29 mouse cellular contexts compared by ENCODE assay signal in the genomic region with DNA sequence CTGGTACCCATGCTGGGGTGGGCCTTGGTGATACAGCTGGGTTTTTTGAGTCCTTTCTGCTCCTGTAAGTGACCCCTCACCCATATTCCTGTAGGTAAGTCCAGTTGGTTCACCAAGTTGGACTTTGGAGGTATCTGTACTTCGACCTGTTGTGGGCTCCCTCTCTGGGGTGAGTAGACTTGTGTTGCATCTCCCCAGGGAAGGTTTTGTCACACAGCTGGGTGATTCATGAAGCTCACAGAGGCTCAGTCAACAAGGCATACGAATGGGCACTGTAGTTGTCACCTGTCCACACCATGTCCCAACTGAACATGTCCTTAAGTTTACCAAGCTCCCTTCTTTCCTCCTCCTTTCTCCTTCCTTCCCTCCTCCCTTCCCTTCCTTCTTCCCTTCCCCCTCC. TPM values are rescaled to one million over a fixed set of nuclear protein-coding genes. Genes with fewer than 3 reads are reported as not detected.
A peak's percentile ranks its signal among the peaks of the same experiment; 100 is the strongest.
DNase-seq lines count a peak whose midpoint lies in the region; ATAC-seq and TF ChIP-seq lines count a peak whose summit lies in the region.
"Had no signal": no experiment of that assay in that cellular context is flagged by ENCODE, and none has a peak within 500 bp of the region (broad histone marks: within the 10 kb centered on the region; RNA-seq: fewer than 3 reads in every experiment).

No protein-coding gene starts in this region.

- H3K27me3 ChIP-seq in intestine, embryonic 15.5 days (replicated peaks) = no peaks in the 10 kb centered on the region
- H3K27me3 ChIP-seq in intestine, embryonic 16.5 days (replicated peaks; ENCODE audit: control insufficient read depth, insufficient read depth, low read length) = no peaks in the 10 kb centered on the region
- H3K27me3 ChIP-seq in kidney, embryonic 16.5 days (ENCODE audit: insufficient read depth, low read length) = no peaks in the 10 kb centered on the region
- peaks cover 3% of the 10 kb centered on the region; the same call in 1 of the 2 replicates for H3K27me3 ChIP-seq in liver, embryonic 16.5 days (ENCODE audit: control insufficient read depth, insufficient read depth, low read depth, low read length)
- H3K27me3 ChIP-seq in lung, postnatal 0 days (replicated peaks; ENCODE audit: insufficient read depth, low read length) = no peaks in the 10 kb centered on the region

- H3K27ac ChIP-seq in intestine, embryonic 15.5 days = no peak overlapping the region
- H3K27ac ChIP-seq in intestine, embryonic 16.5 days (ENCODE audit: low read length) = no peak overlapping the region
- H3K27ac ChIP-seq in kidney, embryonic 16.5 days (ENCODE audit: low read length) = no peak overlapping the region
- no peak overlapping the region for H3K27ac ChIP-seq in liver, embryonic 16.5 days (ENCODE audit: low read length)
- no peak overlapping the region for H3K27ac ChIP-seq in lung, postnatal 0 days (ENCODE audit: low read length)
- H3K27ac ChIP-seq: embryonic facial prominence, embryonic 13.5 days; forebrain, embryonic 12.5 days; hindbrain, embryonic 14.5 days; layer of hippocampus, adult 2 months; limb, embryonic 13.5 days; midbrain, embryonic 15.5 days; neural tube, embryonic 12.5 days had no signal

- H3K36me3 ChIP-seq in intestine, embryonic 15.5 days = no peaks in the 10 kb centered on the region
- H3K36me3 ChIP-seq in intestine, embryonic 16.5 days (ENCODE audit: control insufficient read depth, insufficient read depth, low read length) = no peaks in the 10 kb centered on the region
- H3K36me3 ChIP-seq in kidney, embryonic 16.5 days (ENCODE audit: insufficient read depth, low read length) = no peaks in the 10 kb centered on the region
- no peaks in the 10 kb centered on the region for H3K36me3 ChIP-seq in liver, embryonic 16.5 days (ENCODE audit: control insufficient read depth, insufficient read depth)
- H3K36me3 ChIP-seq in lung, postnatal 0 days (ENCODE audit: insufficient read depth, low read length) = no peaks in the 10 kb centered on the region
- H3K36me3 ChIP-seq: embryonic facial prominence, embryonic 13.5 days; forebrain, embryonic 12.5 days; limb, embryonic 13.5 days; midbrain, embryonic 15.5 days; neural tube, embryonic 12.5 days had no signal

- H3K4me1 ChIP-seq in intestine, embryonic 15.5 days (replicated peaks) = peaks cover 16% of the 10 kb centered on the region; the same call in 1 of the 2 replicates
- H3K4me1 ChIP-seq in intestine, embryonic 16.5 days (ENCODE audit: control insufficient read depth, insufficient read depth, low read length) = peaks cover 11% of the 10 kb centered on the region
- H3K4me1 ChIP-seq in kidney, embryonic 16.5 days (ENCODE audit: insufficient read depth, low read length) = peaks cover 12% of the 10 kb centered on the region
- no peaks in the 10 kb centered on the region; the same call in 1 of the 2 replicates for H3K4me1 ChIP-seq in liver, embryonic 16.5 days (ENCODE audit: control insufficient read depth, low read depth, low read length)
- H3K4me1 ChIP-seq in lung, postnatal 0 days (ENCODE audit: insufficient read depth, low read depth, low read length) = peaks cover 8% of the 10 kb centered on the region; the same call in 1 of the 2 replicates

- no peak overlapping the region for H3K4me2 ChIP-seq in intestine, embryonic 15.5 days (replicated peaks)
- no peak overlapping the region for H3K4me2 ChIP-seq in intestine, embryonic 16.5 days (ENCODE audit: low read depth, low read length)
- 0 out of 2 replicates have a peak overlapping the region, but pooled peaks have one; percentile 7 for H3K4me2 ChIP-seq in kidney, embryonic 16.5 days (replicated peaks; ENCODE audit: low read depth, low read length)
- no peak overlapping the region for H3K4me2 ChIP-seq in liver, embryonic 16.5 days (ENCODE audit: low read depth, low read length)
- H3K4me2 ChIP-seq in lung, postnatal 0 days (replicated peaks; ENCODE audit: low read depth, low read length) = no peak overlapping the region
- H3K4me2 ChIP-seq: forebrain, embryonic 12.5 days; hindbrain, embryonic 14.5 days; midbrain, embryonic 15.5 days had no signal

- TF ChIP-seq EP300 in lung, postnatal 0 days (IDR thresholded peaks at IDR 0.05) = no peak

- 75% methylated on average over 2 of the region's 2 CpGs for WGBS in intestine, embryonic 15.5 days
- WGBS in intestine, embryonic 16.5 days = 67% methylated on average over 2 of the region's 2 CpGs
- whole genome bisulfite sequencing in kidney, embryonic 16.5 days = 74% methylated on average over 2 of the region's 2 CpGs
- WGBS in liver, embryonic 16.5 days (ENCODE audit: insufficient replicate concordance) = 33% methylated on average over 2 of the region's 2 CpGs
- whole genome bisulfite sequencing in lung, postnatal 0 days = 83% methylated on average over 2 of the region's 2 CpGs

- H3K9ac ChIP-seq in intestine, embryonic 15.5 days = no peak overlapping the region
- no peak overlapping the region for H3K9ac ChIP-seq in intestine, embryonic 16.5 days (ENCODE audit: low read depth, low read length)
- H3K9ac ChIP-seq in kidney, embryonic 16.5 days (replicated peaks; ENCODE audit: low read length) = no peak overlapping the region
- no peak overlapping the region for H3K9ac ChIP-seq in liver, embryonic 16.5 days (ENCODE audit: low read depth, low read length)
- no peak overlapping the region for H3K9ac ChIP-seq in lung, postnatal 0 days (replicated peaks; ENCODE audit: low read depth)
- H3K9ac ChIP-seq: embryonic facial prominence, embryonic 13.5 days; forebrain, embryonic 12.5 days; hindbrain, embryonic 14.5 days; limb, embryonic 13.5 days; midbrain, embryonic 15.5 days; neural tube, embryonic 12.5 days had no signal

- DNase-seq in gastrocnemius, adult 8-10 months (ENCODE audit: low spot score in 2 of 2) = no peak
- DNase-seq in cerebellum, adult 11 months = no peak
- DNase-seq in lung, postnatal 0 days (ENCODE audit: low spot score) = no peak
- DNase-seq: adrenal gland, adult 2 months; cerebellum, adult 18-20 months; cerebellum, postnatal 25 days; gastrocnemius, postnatal 36 days; heart, postnatal 4 days; lung, adult 2 months; lung, postnatal 36 days; right cerebral cortex, postnatal 25 days had no signal

- 0 out of 2 replicates have a peak, but pooled peaks have one; percentile 26 for ATAC-seq in intestine, embryonic 15.5 days
- ATAC-seq in intestine, embryonic 16.5 days = peak; percentile 17; the same call in 1 of the 2 replicates
- no peak for ATAC-seq in kidney, embryonic 16.5 days (ENCODE audit: low FRiP score, low TSS enrichment)
- ATAC-seq in liver, embryonic 16.5 days (ENCODE audit: low read depth) = peak; percentile 39; the same call in 1 of the 2 replicates
- no peak for ATAC-seq in lung, postnatal 0 days
- ATAC-seq: inflammation-experienced regulatory T-cells, adult 6 months; midbrain, embryonic 15.5 days had no signal

- H3K4me3 ChIP-seq in intestine, embryonic 15.5 days (replicated peaks) = no peak overlapping the region
- H3K4me3 ChIP-seq in intestine, embryonic 16.5 days (ENCODE audit: low read length) = no peak overlapping the region
- no peak overlapping the region for H3K4me3 ChIP-seq in kidney, embryonic 16.5 days (ENCODE audit: low read length)
- no peak overlapping the region for H3K4me3 ChIP-seq in liver, embryonic 16.5 days (ENCODE audit: low read depth, low read length)
- no peak overlapping the region for H3K4me3 ChIP-seq in lung, postnatal 0 days (ENCODE audit: low read depth, low read length)
- H3K4me3 ChIP-seq: forebrain, embryonic 12.5 days; layer of hippocampus, adult 2 months; limb, embryonic 13.5 days; midbrain, embryonic 15.5 days; neural tube, embryonic 12.5 days had no signal

- TF ChIP-seq CTCF in lung, postnatal 0 days (IDR thresholded peaks at IDR 0.05) = no peak

- no peaks in the 10 kb centered on the region for H3K9me3 ChIP-seq in intestine, embryonic 15.5 days
- H3K9me3 ChIP-seq in intestine, embryonic 16.5 days (ENCODE audit: control insufficient read depth, low read length) = no peaks in the 10 kb centered on the region
- no peaks in the 10 kb centered on the region for H3K9me3 ChIP-seq in kidney, embryonic 16.5 days (ENCODE audit: low read length)
- H3K9me3 ChIP-seq in liver, embryonic 16.5 days (replicated peaks; ENCODE audit: control insufficient read depth, low read length) = no peaks in the 10 kb centered on the region
- no peaks in the 10 kb centered on the region for H3K9me3 ChIP-seq in lung, postnatal 0 days (ENCODE audit: low read length)
- H3K9me3 ChIP-seq: embryonic facial prominence, embryonic 13.5 days; forebrain, embryonic 12.5 days; limb, embryonic 13.5 days; midbrain, embryonic 15.5 days; neural tube, embryonic 12.5 days had no signal

RNA-seq across cellular contexts. Expression of a gene that starts 1.2 kb away (rescaled TPM):
- polyA plus RNA-seq in intestine, embryonic 15.5 days (2015; fragmentation: Nextera tagmentation; extraction: Ambion mirVana) = 26.5 and 30.5 TPM in 2 replicates
- 39.2 and 42.4 TPM in 2 replicates for polyA plus RNA-seq in intestine, embryonic 16.5 days (2015; fragmentation: Nextera tagmentation; extraction: Ambion mirVana)
- 24.6 and 27.1 TPM in 2 replicates for polyA plus RNA-seq in kidney, embryonic 16.5 days (2015; fragmentation: Nextera tagmentation; extraction: Ambion mirVana)
- 4.6 and 5.7 TPM in 2 replicates for polyA plus RNA-seq in liver, embryonic 16.5 days (2015; fragmentation: Nextera tagmentation; extraction: Ambion mirVana)
- total RNA-seq in gastrocnemius, adult 8-10 months (2022) = under 1 TPM in 2 of 4 experiments, not detected in 2; 0.59 to 0.63 TPM
- 15.6 and 16.0 TPM in 2 replicates for polyA plus RNA-seq in lung, postnatal 0 days (2015; fragmentation: Nextera tagmentation; extraction: Ambion mirVana)
- polyA plus RNA-seq: inflammation-experienced regulatory T-cells, adult 6 months had no signal

RNA-seq across cellular contexts. Expression of a gene that starts 29.8 kb away (rescaled TPM):
- 0.05 TPM in 1 of 2 replicates, not detected in the other for polyA plus RNA-seq in intestine, embryonic 15.5 days (2015; fragmentation: Nextera tagmentation; extraction: Ambion mirVana)
- not detected in 2 replicates for polyA plus RNA-seq in intestine, embryonic 16.5 days (2015; fragmentation: Nextera tagmentation; extraction: Ambion mirVana)
- 0.12 TPM in 1 of 2 replicates, not detected in the other for polyA plus RNA-seq in kidney, embryonic 16.5 days (2015; fragmentation: Nextera tagmentation; extraction: Ambion mirVana)
- not detected in 2 replicates for polyA plus RNA-seq in liver, embryonic 16.5 days (2015; fragmentation: Nextera tagmentation; extraction: Ambion mirVana)
- total RNA-seq in gastrocnemius, adult 8-10 months (2022) = not detected
- 0.05 TPM in 1 of 2 replicates, not detected in the other for polyA plus RNA-seq in lung, postnatal 0 days (2015; fragmentation: Nextera tagmentation; extraction: Ambion mirVana)
- total RNA-seq: gastrocnemius, postnatal 36 days; heart, adult 8-10 months; heart, postnatal 4 days; MEL had no signal
- polyA plus RNA-seq: C2C12; erythroblast, embryonic 14.5 days; heart, embryonic 14.5 days; inflammation-experienced regulatory T-cells, adult 6 months; limb, embryonic 13.5 days; lung, adult 2 months; testis, adult 2 months had no signal

RNA-seq across cellular contexts. Expression of a gene that starts 40.5 kb away (rescaled TPM):
- polyA plus RNA-seq in intestine, embryonic 15.5 days (2015; fragmentation: Nextera tagmentation; extraction: Ambion mirVana) = 35.9 and 36.1 TPM in 2 replicates
- 30.7 and 38.9 TPM in 2 replicates for polyA plus RNA-seq in intestine, embryonic 16.5 days (2015; fragmentation: Nextera tagmentation; extraction: Ambion mirVana)
- polyA plus RNA-seq in kidney, embryonic 16.5 days (2015; fragmentation: Nextera tagmentation; extraction: Ambion mirVana) = 54.4 and 56.0 TPM in 2 replicates
- polyA plus RNA-seq in liver, embryonic 16.5 days (2015; fragmentation: Nextera tagmentation; extraction: Ambion mirVana) = 32.8 and 39.6 TPM in 2 replicates
- total RNA-seq in gastrocnemius, adult 8-10 months (2022) = 100 to 1,000 TPM; 762 to 861 (median 819) TPM
- polyA plus RNA-seq in lung, postnatal 0 days (2015; fragmentation: Nextera tagmentation; extraction: Ambion mirVana) = 129 and 144 TPM in 2 replicates

Comparison
In these comparisons a context has a peak if more than half of its experiments do, and no peak if none do; other contexts are left out.
1. ATAC-seq: peak in intestine, embryonic 15.5 days (single experiment), intestine, embryonic 16.5 days (single experiment) and liver, embryonic 16.5 days (single experiment); none in kidney, embryonic 16.5 days (single experiment) and lung, postnatal 0 days (single experiment).